Mouse (Mus musculus): ENCODE measurements around the gene Rwdd2a. TPM values are rescaled to one million over a fixed set of nuclear protein-coding genes. Genes with fewer than 3 reads are reported as not detected.

The Rwdd2a gene
- 1.1 to 2.6 TPM (median 1.2 TPM) in 4 replicates for total RNA-seq (2023)

DNA sequence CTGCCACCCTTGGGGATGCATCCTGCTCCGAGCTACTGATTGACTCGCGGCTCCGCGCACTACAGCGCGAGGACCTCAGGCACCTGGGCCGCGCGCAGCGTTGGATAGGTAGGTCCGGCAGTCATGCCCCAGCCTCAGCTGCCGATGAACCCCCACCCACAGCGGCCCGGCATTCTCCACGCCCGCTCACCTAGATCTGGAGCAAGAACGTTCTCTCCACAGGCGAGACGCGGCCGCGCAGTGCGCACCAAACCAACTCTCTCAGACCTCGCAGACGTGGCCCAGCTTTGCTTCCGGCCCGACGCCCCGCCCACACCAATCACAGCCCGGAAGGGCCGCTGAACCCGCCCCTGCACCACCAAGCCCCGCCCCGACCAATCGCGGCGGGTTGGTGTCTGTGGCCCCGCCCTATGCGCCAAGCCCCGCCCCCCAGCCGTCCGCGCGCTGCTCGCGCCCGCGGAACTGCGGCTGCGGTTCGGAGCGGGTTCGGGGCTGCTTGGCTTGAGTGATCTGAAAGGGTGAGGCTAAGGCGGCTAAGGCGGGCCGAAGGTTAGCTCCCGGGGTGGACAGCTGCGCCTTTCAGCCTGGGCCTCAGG lies at the start of gene Rwdd2a, which contains the start of gene Pgm3:
Rwdd2a (plus strand) TSS at position 452 of the 596 bp plus-strand sequence.
Pgm3 (minus strand) TSS at position 303 of the 596 bp plus-strand sequence.

Other genes starting within 250 kb of the Rwdd2a start
- gene Ube2cbp, start 107.0 kb upstream of the Rwdd2a start, total RNA-seq (2023), result 3.7 to 5.3 TPM (median 4.4 TPM) in 4 replicates
- 59.0 to 64.9 TPM (median 62.3 TPM) in 4 replicates for gene Dop1a, start 104.8 kb upstream of the Rwdd2a start, total RNA-seq (2023)
- gene Pgm3, start 149 bp upstream of the Rwdd2a start, total RNA-seq (2023), result 11.1 to 16.5 TPM (median 12.2 TPM) in 4 replicates
- gene Me1, start 124.0 kb downstream of the Rwdd2a start, total RNA-seq (2023), result not detected in 4 replicates
- not detected in 4 replicates for gene Prss35, start 171.7 kb downstream of the Rwdd2a start, total RNA-seq (2023)

All from B cell, adult 62 days (primary cell).